Mouse (Mus musculus) midbrain, postnatal 0 days (tissue): ENCODE data around the gene Cpa4. TPM values are rescaled to one million over a fixed set of nuclear protein-coding genes. Genes with fewer than 3 reads are reported as not detected.

ENCODE experiments used
- ATAC-seq: fragments of 200-750 bp; cut with Nextera tagmentation; 2 replicates; pipeline ENCODE4 v1.8.0; 2017; ENCODE audit warnings: moderate number of reproducible peaks, mild to moderate bottlenecking, moderate TSS enrichment, moderate library complexity; ENCODE audit not compliant: low FRiP score
- DNase-seq: peaks from one replicate; pipeline ENCODE4 v3.0.0-alpha.2; 2015; ENCODE audit warnings: low spot score
- H3K27ac ChIP-seq: fragments of 300-500 bp; sonication (generic); 2 replicates; pipeline ENCODE4 v1.5.1; 2014; ENCODE audit warnings: low read depth, mild to moderate bottlenecking, low read length, mixed read lengths
- H3K27me3 ChIP-seq: fragments of 300-500 bp; sonication (generic); 2 replicates; pipeline ENCODE4 v1.6.1; 2014; ENCODE audit warnings: low read length, control low read depth, mixed read lengths; ENCODE audit not compliant: insufficient read depth
- H3K36me3 ChIP-seq: fragments of 300-500 bp; sonication (generic); 2 replicates; pipeline ENCODE4 v1.6.1; 2014; ENCODE audit warnings: low read length, control low read depth, mixed read lengths; ENCODE audit not compliant: insufficient read depth
- H3K4me1 ChIP-seq: fragments of 300-500 bp; sonication (generic); 2 replicates; pipeline ENCODE4 v1.6.1; 2014; ENCODE audit warnings: mild to moderate bottlenecking, control low read depth, antibody characterized with exemption, low read length, mixed read lengths; ENCODE audit not compliant: insufficient read depth
- H3K4me2 ChIP-seq: fragments of 300-500 bp; sonication (generic); 2 replicates; pipeline ENCODE4 v1.6.1; 2014; ENCODE audit warnings: low read depth, mild to moderate bottlenecking, low read length, mixed read lengths; ENCODE audit not compliant: poor library complexity, severe bottlenecking
- H3K4me3 ChIP-seq: fragments of 300-500 bp; sonication (generic); 2 replicates; pipeline ENCODE4 v1.5.1; 2014; ENCODE audit warnings: low read depth, mild to moderate bottlenecking, low read length, moderate library complexity
- H3K9ac ChIP-seq: fragments of 300-500 bp; sonication (generic); replicated peaks from 2 replicates; pipeline ENCODE4 v1.6.1; 2014; ENCODE audit warnings: mild to moderate bottlenecking, low read length, moderate library complexity, mixed read lengths; ENCODE audit not compliant: poor library complexity, severe bottlenecking
- H3K9me3 ChIP-seq: fragments of 300-500 bp; sonication (generic); 2 replicates; pipeline ENCODE4 v1.6.1; 2016; ENCODE audit warnings: low read length, control low read depth
- CTCF ChIP-seq: IDR thresholded peaks from 2 replicates; pipeline ENCODE4 v1.5.1; 2016; ENCODE audit warnings: antibody characterized with exemption, mild to moderate bottlenecking
- WGBS: fragments of 180-500 bp; shearing (Covaris S2); extraction: QIAGEN DNeasy Blood & Tissue Kit; methylation state at CpG from one replicate; pipeline ENCODE4 v1.1.7; 2014; 5-methylcytosine and 5-hydroxymethylcytosine counted together
- polyA plus RNA-seq: library from polyadenylated mRNA; unstranded; fragments of >200 nt; fragmentation: Nextera tagmentation; extraction: Ambion mirVana; gene quantifications from 2 replicates; pipeline ENCODE4 v1.2.1, GENCODE M21; 2015
- total RNA-seq: library from RNA; depleted of rRNA; stranded (reverse); fragments of >200 nt; gene quantifications from 2 replicates; pipeline ENCODE4 v1.2.3, GENCODE M21; 2014

Cpa4 gene
- total and polyA plus RNA-seq, 2 experiments from 2014 or later: 0.49 to 0.75 TPM

DNA sequence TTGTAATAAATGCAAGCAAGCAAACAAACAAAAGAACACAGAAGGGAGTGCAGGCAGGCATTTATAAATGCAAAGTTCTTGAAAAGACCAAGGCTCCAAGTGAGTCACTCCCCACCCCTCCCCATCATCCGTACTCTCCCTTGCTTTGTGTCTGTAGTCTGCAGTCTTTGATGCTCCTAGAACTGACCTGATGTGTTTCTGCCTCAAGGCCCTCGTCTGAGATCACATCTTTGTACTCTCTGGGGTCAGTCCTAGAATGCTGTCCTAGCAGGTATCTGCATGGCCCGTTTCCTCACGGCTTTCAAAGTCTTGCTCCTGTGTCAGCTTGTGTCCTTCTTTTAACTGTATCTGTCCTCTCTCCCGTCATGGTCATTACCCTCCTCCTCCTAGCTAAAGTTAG, 51.4 kb downstream of the Cpa4 start:
- WGBS: 65% methylated on average over 5 of the region's 5 CpGs
- Histone ChIP-seq H3K4me2 (no peak overlapping the region), H3K27ac (no peak overlapping the region), H3K4me3 (no peak overlapping the region), H3K9me3 (no peaks in the 10 kb centered on the region), H3K4me1 (peaks cover 7% of the 10 kb centered on the region; the same call in 1 of the 2 replicates), H3K27me3 (no peaks in the 10 kb centered on the region), H3K9ac (no peak overlapping the region), H3K36me3 (no peaks in the 10 kb centered on the region)
- no peak for TF ChIP-seq CTCF
- no peak for ATAC-seq
- DNase-seq: no peak

DNA sequence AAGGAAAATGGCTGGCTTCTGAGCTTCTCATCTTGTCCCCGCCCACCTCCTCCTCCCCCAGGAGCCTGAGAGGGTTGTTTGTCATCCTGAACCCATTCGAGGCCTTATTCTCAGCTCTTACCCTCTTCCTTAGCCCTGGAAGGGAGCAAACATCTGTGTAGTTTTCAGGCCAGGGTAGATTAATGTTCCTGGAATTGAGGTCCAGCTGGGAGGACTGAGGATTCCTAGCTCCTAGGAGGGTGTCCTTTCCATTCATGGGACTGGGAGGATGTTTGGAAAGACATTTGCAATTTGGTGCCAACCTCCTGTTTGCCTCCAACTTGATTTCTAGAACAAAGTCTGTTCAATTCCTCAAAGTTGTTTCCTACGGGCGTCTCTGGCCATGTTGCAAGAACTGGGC, 52.4 kb downstream of the Cpa4 start:
- 86% methylated on average over 4 of the region's 4 CpGs for WGBS
- Histone ChIP-seq H3K4me1 (peaks cover 7% of the 10 kb centered on the region; the same call in 1 of the 2 replicates), H3K4me2 (no peak overlapping the region), H3K27ac (no peak overlapping the region), H3K27me3 (no peaks in the 10 kb centered on the region), H3K9me3 (no peaks in the 10 kb centered on the region), H3K4me3 (no peak overlapping the region), H3K36me3 (no peaks in the 10 kb centered on the region), H3K9ac (no peak overlapping the region)
- DNase-seq (no peak), ATAC-seq (no peak)
- no peak for TF ChIP-seq CTCF

DNA sequence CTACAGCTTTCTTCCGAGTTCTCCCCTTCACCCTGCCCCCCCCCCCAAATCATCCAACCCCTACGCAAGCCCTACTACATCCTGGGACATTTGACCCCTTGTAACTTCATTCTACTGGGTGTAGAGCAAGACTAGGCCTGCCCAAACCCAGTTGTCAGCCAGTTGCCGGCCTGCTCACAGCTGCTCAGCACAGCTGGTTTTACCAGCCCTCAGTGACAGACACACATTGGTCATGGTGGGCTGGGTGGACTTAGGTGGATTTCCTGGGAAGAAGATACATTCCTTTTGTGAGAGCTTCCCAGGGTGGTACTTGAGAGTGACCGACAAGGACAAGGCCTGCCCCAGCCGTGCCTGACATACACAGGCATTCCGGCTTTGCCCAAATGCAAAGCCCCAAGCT, 52.8 kb downstream of the Cpa4 start:
- Histone ChIP-seq H3K27ac (no peak overlapping the region), H3K27me3 (no peaks in the 10 kb centered on the region), H3K4me1 (peaks cover 7% of the 10 kb centered on the region; the same call in 1 of the 2 replicates), H3K4me2 (no peak overlapping the region), H3K4me3 (no peak overlapping the region), H3K9me3 (no peaks in the 10 kb centered on the region), H3K36me3 (no peaks in the 10 kb centered on the region), H3K9ac (no peak overlapping the region)
- TF ChIP-seq CTCF: no peak
- 89% methylated on average over 6 of the region's 6 CpGs for WGBS
- no peak for DNase-seq
- no peak for ATAC-seq

DNA sequence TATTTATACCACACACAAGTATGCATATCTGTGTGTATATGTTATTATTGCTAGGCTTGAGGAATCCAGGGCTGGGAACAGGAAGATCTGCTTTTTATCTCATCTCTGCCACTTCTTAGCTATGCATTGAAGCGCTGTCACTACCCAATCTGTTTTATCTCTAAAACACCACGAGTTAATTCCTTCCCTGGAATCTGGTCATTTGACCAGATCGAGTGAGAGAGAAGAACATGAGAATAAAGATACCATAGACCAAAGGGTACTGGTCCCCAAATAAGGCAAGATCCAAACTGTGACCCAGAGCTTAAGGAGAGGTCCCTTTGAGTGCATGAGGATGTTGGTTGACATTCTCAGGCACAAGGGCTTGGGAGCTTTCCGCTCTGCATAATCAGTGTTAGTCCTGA, 53.8 kb downstream of the Cpa4 start:
- Histone ChIP-seq H3K4me3 (no peak overlapping the region), H3K27ac (no peak overlapping the region), H3K36me3 (no peaks in the 10 kb centered on the region), H3K27me3 (no peaks in the 10 kb centered on the region), H3K4me2 (no peak overlapping the region), H3K9me3 (no peaks in the 10 kb centered on the region), H3K9ac (no peak overlapping the region), H3K4me1 (peaks cover 6% of the 10 kb centered on the region; the same call in 1 of the 2 replicates)
- TF ChIP-seq CTCF: no peak
- 78% methylated on average over 4 of the region's 4 CpGs for WGBS
- no peak for ATAC-seq
- DNase-seq: no peak

DNA sequence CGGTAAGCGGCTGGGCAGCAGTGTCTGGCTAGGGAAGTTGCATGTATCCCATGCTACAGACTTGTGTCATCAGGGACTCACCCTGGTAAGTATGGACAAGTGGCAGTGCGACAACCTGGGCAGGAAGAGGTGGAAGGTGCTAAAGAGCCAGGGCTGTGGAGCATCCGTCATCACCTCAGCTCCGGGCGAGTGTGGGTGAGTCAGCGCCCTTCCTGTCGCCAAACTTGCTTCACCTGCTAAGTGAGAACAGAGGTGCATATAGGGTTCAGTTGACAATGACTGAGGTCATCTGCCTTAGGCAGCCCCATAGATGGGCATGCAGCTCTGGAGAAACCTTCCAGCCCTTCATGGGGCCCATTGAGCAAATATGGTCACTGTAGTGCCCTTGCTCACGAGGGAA, 56.6 kb downstream of the Cpa4 start:
- 94% methylated on average over 9 of the region's 9 CpGs for WGBS
- Histone ChIP-seq H3K9ac (no peak overlapping the region), H3K4me1 (0 out of 2 replicates have a peak, but pooled peaks cover 5% of the 10 kb centered on the region), H3K4me3 (no peak overlapping the region), H3K36me3 (no peaks in the 10 kb centered on the region), H3K27me3 (no peaks in the 10 kb centered on the region), H3K4me2 (no peak overlapping the region), H3K27ac (no peak overlapping the region), H3K9me3 (no peaks in the 10 kb centered on the region)
- TF ChIP-seq CTCF: no peak
- DNase-seq: no peak
- no peak for ATAC-seq

DNA sequence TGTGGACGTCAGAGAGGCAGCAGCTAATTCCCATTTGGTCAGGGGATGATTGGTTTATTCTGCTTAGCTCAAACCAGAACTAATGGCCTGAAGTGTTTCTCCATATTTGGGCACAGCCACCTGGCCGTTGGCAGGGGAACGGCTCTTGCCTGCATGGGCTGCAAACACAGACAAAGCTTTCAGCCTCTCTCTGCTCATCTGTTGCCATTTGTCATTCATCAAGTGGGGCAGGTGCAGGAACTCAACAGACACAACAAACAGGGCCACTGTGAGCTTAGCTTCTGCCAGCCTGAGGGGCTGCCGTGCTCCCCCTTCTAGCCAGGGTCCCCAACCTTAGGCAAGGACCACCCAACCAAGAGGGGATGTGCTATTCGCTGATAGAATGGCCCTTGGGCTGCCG, 60.0 kb downstream of the Cpa4 start:
- peak; percentile 65 for ATAC-seq
- Histone ChIP-seq H3K4me3 (no peak overlapping the region), H3K27ac (peak overlapping the region; percentile 62), H3K9ac (no peak overlapping the region), H3K9me3 (no peaks in the 10 kb centered on the region), H3K4me2 (no peak overlapping the region), H3K4me1 (0 out of 2 replicates have a peak, but pooled peaks cover 5% of the 10 kb centered on the region), H3K36me3 (no peaks in the 10 kb centered on the region), H3K27me3 (no peaks in the 10 kb centered on the region)
- DNase-seq: peak; percentile 82
- WGBS: 33% methylated on average over 6 of the region's 6 CpGs
- TF ChIP-seq CTCF: no peak; the same call in 1 of the 2 replicates
